Mouse (Mus musculus) gastrocnemius, postnatal 14 days (tissue): ENCODE results near the gene Tlr2. TPM values are rescaled to one million over a fixed set of nuclear protein-coding genes. Genes with fewer than 3 reads are reported as not detected.

Source experiments
- total RNA-seq, 2 experiments: library from RNA; stranded (reverse); gene quantifications; 2 replicates each; pipeline ENCODE4 v1.2.3; 2021

Gene Tlr2
- total RNA-seq, 2 experiments from 2014 or later: 1.4 TPM

Other genes starting within 250 kb of the Tlr2 start
- 10 to 100 TPM in 1 of 2 experiments, 1 to 10 TPM in 1; 8.8 to 14.3 TPM for gene Sfrp2, start 75.4 kb downstream of the Tlr2 start, total RNA-seq
- gene Tmem131l, start 198.4 kb upstream of the Tlr2 start, total RNA-seq: 10 to 100 TPM; 16.4 to 19.1 TPM